Mouse (Mus musculus): ENCODE data around the gene Arf3.
A peak's percentile ranks its signal among the peaks of the same experiment; 100 is the strongest.

Arf3 gene

DNA sequence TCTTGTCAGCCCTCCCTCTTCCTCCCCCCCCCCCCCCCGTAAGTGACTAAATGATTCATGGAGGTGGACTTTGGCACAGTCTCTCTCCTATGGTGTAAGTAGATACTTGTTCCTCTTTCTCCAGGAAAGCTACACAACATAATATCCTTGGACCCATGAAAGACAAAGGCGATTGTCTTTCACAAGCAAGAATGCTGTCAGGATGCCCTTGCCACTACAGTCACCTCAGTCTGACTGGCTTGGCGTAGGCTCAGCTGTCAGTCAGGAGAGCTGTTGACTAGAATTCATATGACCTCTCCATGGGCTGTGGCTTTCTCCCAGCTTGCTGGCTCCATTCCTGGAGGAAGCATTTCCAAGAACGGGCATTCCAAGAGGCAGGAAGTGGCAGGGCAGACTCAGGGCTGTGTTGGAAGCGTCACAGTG is 48.8 kb downstream of the Arf3 start:
- DNase-seq = peak; percentile 73

DNA sequence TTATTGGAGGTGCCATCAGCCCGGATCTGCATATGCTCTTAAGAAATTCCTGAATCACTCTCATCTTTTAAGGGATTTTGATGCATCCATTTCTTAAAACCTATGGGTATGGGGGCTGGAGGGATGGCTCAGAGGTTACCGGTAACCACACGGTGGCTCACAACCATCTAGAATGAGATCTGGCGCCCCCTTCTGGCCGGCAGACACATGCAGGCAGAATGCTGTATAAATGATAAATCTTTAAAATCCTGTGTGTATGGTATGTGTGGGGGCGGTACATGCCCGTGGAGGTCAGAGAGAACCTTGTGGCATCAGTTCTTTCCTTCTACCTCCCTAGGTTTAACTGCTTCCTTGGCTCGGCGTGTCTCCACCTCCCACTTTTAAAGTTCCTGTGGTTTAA is 52.6 kb downstream of the Arf3 start:
- DNase-seq = peak; percentile 76

DNA sequence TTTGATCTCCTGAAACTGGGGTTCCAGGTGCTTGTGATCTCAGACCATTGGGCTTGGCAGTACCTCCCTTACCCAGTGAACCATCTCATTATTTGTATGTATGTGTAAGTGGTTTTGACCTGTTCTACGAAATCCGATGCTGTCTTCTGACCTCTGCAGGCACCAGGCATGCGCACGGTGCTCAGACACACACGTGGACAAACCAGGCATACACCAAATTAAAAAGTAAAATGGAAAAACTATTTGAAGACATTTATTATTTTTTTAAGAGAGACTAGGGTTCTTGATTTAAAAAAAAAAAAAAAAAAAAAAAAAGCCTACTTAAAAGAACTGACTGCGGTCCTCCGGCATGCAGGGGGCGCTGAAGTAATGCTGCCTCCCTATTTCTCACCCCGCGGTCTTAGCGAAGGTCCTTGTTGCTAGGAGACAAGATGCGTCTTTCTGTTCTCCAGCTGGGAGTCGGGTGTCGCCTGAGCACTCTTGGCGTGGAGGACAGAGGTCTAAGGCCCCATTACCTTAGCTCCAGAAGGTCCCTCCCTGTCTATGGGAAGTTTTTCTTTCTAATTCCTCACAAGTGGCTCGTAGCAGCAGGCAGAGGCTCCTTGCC is 55.1 kb downstream of the Arf3 start, which contains the start of gene Ccdc65:
Ccdc65 (plus strand) TSS at position 442 of the 607 bp plus-strand sequence.
- DNase-seq = peak; percentile 88

DNA sequence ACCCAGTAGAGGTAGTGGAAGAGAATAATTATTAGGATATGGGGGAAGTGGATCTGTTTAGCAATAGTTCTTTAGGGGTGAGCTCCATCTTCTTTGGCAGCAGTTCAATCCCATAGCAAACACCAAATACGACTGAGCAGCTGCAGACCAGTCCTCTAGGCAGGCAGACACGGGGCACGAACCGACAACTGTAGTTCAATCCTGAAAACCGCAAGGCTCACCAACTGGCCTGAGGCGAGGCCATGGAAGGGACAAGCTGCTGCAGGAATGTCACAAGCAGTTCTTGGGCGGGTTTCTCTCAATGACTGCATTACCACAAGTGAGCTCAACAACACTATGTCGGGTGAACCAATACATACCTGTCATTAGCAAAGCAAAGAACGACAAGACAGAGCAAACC is 58.7 kb downstream of the Arf3 start:
- DNase-seq = no peak

DNA sequence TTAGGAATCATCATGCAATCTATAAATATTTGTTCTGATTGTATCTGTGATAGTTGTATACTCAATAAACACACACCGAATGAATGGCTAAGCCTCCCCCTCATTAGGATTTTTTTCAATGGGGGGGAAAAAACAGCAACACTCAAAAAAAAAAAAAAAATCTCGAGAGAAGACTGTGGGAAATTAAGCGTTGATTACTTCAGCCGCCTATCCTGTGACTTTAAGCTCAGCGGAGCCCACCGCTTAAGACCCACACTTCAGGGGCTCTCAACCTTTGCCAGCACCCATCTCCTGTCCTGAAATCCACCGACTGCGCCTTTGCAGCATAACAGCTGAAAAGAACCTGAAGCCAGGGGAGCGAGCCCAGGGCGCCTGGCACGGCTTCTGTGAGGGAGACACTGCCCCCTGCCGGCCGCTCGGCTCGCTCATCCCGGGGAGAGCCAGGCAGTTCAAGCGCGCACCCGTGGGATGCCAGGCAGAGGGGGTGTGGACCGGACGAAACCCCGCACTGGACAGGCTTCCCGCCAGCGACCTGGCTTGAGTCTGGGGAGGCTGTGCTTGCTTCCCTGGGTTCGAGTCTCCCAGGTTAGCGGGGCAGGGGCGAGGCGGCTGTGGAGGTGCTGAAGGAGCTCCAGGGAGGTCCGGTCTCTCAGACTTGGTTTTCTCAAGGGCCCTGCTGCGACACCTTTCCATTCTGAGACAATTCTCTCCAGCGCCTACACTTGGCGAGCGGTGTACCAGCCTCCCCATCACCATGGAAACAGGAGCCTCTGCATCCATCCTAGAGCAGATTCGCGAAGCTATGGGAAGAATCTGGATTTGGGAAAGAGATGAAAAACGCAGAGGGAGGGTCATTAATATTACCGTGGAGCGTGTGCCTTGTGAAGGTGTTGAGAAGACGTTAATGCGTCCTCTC is 63.6 kb downstream of the Arf3 start:
- peak; percentile 92 for DNase-seq

DNA sequence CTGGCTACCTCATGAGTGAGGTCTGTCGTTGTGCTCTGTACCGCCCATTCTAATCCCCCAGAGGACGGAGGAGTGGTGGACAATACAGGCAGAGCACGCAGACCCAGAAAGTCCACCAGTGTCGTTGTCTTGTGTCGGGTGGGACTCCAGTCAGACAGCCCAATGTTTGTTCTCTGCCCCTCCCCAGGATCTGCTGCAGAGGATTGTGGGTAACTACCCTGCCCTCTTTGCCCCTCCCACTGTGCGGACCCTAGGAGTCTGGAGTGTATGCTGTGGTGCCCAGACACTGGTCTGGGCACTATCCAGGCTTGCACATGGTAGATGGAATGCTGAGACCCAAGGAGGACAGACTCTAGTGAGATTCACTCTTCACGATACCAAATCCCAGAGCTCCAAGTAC is 66.8 kb downstream of the Arf3 start:
- no peak for DNase-seq

DNA sequence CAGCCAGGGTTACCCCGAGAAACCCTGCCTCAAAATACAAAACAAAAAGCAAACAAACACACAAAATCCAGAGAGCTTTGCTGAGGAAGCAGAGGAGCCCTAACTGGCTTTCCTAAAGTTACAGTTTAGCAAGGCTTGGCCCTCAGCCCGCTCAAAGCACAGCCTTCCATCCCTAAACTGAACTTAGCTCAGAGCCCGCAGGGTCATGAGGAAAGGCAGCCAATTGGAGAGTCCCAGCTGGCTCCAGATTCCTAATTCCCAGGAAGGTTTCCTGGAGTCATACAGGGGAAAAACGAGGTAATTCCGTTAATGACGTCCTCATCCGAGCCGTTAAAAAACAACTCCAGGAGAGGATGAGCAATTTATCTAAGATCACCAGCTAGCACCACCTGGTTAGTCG is 67.3 kb downstream of the Arf3 start:
- peak; percentile 81 for DNase-seq

DNA sequence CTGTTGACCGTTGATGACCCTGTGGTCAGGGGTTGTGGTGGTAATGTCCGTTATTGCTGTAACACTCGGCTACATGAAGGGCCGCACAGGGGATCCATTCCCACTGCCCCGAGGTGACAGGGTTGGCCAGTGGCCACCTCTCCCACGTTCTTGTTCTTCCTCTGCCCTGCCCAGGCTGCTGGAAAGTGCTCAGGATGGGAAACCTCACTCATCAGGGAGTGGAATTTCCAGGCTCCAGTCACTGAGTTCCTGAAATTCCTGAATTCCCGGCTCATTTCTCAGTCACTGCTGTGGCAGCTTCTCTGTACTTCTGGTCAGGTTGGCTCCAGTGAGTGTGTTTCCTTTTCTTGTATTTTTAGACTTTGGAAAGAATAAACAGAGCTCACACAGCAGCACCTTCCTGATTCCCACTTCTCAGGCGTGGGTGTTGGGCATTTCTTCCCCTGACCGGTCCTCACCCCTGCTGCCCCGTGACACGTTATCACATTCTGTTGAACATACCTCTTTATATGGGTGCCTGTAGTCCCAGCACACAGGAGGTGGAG is 70.8 kb downstream of the Arf3 start:
- peak; percentile 65 for DNase-seq

DNA sequence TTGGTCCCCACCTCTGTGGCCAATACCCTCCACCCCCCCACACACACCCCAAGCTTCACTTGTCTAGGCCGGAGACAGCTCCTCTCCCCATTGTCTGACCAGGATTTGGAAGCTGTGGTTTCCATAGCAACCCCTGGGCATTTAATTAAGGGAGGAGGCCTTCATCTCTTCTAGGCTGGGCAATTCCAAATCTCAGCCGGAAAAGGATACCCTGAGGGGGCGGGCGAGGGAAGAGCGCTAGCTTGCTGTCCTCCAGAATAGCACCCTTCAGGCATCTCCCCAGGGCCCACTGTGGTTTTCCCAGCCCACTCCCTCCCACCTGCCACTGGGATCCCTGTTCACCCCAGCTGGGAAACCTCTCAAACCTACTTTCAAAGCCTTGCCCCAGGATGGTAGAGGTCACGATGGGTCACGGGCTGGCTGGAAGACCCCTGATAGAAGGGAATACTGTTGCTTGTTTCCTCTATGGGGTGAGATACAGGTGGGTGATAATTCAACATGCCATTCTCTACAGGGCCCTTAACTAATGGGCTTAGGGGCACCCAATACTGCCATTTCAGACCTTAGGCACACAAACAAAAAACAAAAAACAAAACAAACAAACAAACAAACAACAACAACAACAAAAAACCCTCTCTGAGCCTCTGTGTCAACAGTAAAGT is 71.4 kb downstream of the Arf3 start:
- no peak for DNase-seq

DNA sequence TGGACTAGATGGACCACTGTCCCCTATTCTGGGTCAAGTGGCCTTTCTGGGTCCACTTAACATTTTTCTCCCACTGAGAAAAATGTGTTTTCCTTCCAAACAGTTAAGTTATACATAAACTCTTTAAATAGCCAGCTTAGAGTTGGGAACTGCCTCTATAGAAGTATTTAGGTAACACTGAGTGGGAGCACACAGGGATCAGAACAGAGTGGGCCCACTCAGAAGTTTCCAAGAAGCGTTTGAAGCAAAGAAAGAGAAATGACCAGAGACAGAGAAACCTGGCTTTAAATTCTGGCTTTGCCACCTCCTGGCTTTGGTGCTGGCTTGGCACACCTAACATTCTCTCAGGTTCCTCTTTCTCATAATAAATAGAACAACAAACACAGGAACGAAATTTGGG is 73.3 kb downstream of the Arf3 start:
- DNase-seq = no peak

Data from kidney, adult 18-20 months (tissue).